Mouse (Mus musculus) cerebellum, postnatal 10 days (tissue): ENCODE data around the gene Elmo3.

Experiments used
- DNase-seq, 2 experiments: peaks; one replicate each; pipeline ENCODE4 v3.0.0; 2021; ENCODE audit warnings: mixed read lengths in 2 of 2

Elmo3 gene

DNA sequence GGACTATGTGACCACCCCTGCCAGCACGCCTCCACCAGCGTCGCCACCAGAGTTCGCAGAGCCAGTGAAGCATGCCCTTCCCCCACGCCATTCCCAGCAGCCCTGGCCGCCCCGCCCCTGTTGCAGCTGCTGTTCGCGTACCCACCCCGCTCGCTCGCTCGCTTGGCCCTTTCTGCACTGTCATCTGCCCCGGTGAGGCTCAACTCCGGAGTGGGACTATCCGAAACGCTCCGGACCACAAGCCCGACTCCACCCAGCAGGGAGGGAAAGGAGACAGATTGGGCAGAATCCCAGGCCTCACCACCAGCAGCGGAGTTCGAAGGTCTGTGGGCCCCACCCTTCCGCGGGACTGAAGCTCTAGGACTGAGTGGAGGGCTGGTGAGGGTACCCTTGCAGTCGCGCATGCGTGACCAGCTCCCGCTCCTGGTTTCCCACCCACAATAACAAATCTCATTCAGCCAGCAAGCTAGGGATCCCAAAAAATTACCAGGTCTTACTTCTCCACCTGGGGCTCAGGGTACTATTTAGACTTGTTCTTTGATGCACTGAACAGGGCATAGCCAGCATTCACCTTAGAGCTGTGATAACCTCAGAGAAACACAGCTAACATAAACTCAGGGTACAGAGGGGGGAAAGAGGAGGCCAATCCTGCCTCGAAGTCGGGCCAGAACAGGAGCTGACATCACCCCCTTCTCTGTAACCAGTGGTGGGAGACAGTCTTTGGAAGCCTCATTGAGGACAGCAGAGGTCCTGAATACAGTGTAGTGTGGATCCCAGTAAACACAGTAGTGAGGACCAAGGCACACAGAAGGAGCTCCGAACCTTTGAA, 28.9 kb upstream of the Elmo3 start:
- DNase-seq: peak; percentile 63 to 76

DNA sequence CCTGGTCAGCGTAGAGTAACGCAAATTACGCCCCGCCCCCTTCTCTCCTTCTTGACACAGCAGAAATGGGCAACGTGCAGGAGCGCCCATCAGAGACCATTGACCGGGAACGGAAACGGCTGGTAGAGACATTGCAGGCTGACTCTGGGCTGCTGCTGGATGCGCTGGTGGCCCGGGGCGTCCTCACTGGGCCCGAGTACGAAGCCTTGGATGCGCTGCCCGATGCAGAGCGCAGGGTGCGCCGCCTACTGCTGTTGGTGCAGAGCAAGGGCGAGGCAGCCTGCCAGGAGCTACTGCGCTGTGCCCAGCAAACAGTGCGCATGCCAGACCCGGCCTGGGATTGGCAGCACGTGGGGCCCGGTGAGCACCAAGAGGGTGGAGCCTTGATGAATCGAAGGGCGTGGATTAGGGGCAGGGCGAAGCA, 26.5 kb upstream of the Elmo3 start:
- DNase-seq: peak; percentile 93 to 95

DNA sequence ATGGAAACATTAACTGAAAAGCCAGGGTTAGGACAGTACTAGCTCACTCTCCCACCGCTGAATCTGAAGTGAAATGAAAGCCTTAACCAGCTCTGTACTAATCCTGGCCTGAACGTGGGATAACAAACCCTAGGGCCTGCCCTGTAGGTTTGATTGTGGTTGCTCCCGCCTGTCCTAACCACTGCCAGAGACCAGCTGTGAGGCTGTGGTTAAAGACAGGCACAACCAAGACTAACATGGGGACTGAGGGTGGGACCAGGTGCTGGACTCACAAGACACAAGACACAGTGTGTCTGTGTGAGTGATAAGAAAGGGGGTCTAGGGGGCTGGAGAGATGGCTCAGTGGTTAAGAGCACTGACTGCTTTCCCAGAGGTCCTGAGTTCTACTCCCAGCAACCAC, 24.8 kb upstream of the Elmo3 start:
- DNase-seq: no peak

DNA sequence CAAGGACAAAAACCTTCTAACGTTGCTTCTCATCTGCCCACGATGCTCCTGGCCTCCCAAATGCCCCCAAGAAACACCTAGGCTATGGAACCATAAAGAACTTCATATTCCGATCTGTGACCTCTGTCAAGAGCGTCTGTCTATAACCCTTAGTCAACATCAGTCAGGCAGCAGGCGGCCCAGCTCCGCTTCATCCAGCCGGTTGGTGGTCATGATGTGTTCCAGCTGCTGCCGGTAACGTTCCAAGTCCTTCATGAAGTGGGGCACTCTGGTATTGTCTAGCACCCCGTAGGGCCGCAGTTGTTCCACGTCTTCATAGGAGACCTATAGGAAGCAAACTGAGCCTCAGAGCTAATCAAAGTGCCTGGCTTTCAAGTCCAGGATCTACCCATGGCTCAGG, 23.6 kb upstream of the Elmo3 start:
- no peak for DNase-seq

DNA sequence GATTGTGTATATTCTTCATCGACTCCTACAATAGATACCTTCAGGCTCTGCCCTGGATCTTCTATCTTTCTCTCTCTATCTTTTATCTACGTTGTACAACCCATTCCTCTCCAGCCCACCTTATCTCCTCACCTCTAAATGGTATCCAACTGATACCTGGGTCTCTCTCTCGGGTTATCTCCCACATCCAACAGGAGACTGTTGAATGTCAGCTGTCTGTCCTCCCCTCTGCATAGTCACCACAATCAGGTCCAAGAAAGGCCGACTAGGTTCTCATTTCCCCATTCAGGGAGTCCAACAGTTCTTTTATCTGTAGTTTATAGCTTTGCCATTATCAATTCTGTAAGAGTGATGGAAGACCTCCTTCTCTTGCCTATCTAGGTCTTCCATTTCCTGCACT, 23.2 kb upstream of the Elmo3 start:
- DNase-seq: no peak

GRCm38 (mm10) chr8:105283074-105283473, 22.3 kb upstream of the Elmo3 start:
- peak; percentile 74 to 78 for DNase-seq

- DNase-seq: peak; percentile 49 to 56
Measured at GRCm38 (mm10) chr8:105285514-105285913, 19.9 kb upstream of the Elmo3 start.

- DNase-seq: peak in 1 of 2 experiments; percentile 13
Measured at GRCm38 (mm10) chr8:105286907-105287306, 18.5 kb upstream of the Elmo3 start.

- DNase-seq: peak in 1 of 2 experiments; percentile 10
Measured at GRCm38 (mm10) chr8:105288231-105288630, 17.2 kb upstream of the Elmo3 start.

DNA sequence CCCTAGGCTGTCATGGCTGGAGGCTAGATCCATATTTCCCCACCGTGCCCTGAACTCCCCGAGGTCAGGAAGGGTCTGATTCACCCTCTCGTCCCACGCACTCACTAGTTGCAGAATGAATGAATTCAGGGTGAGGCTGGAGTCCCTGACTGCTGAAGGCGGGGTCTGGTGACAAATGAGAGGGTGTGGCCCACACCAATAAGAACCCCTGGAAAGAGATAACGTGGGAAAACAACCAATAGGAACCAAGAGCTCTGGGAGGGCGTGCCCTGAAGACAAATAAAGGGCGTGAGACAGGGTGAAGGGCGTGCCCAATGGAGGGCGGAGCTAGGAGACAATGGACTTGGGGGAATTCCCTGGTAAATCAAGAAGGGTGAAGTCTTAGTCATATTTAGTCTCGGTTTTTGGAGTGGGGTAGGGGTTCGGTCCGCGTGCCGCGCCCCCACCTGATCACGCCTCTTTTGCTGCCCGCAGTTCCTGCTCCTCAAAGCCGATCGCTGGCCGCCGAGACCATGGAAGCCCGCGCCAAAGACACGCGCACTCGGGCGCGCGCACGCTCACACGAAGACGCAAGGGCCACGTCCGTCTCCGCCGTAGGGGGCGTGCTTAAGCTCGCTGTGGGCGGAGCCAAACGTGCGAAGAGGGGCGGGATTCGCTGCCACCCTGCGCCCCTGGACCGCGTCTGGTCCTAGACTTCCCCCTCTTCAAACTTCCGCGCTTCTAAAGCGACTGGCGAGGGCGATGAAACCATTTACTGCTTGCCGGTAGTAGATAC, 16.3 kb upstream of the Elmo3 start:
- DNase-seq: peak; percentile 99

- DNase-seq: peak; percentile 81
Measured at GRCm38 (mm10) chr8:105289805-105290460, 15.5 kb upstream of the Elmo3 start, which contains the start of gene 4931428F04Rik. Gene 4931428F04Rik (minus strand): TSS chr8:105289864.

DNA sequence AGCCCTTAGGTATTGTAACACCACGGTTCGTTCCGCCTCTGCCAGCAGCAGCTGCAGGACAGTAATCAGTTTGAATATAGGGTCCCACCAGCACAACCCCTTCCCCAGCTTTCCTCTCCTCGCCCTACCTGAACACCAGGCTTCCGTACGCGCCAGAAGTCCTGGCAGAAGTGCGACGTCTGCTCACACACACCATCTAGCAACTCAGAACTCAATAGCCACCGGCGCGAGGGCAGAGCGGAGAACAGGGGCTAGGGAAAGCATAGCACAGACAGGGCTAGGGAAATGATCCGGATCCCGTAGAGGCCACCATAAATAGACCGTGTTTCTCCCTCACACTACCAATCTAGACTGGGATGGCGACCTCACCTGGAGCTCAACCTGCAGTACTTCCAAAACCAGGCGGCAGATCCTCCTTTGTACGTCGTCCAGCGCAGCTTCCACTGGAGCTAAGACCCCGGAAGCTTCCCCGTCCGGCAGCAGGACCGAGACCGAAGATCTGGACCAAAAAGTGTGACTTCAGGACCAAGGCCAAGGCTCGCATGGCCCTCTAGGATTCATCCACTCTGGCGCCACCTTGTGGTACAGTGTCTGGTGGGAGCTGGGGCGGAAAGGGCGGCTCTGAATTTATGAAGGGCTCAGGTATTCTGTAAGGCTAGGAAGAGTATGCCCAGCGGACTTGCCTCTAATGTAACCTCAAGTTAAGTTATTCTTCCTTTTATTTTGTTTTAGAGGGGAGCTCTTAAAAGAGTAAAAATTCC, 14.7 kb upstream of the Elmo3 start:
- DNase-seq: peak; percentile 97 to 99

DNA sequence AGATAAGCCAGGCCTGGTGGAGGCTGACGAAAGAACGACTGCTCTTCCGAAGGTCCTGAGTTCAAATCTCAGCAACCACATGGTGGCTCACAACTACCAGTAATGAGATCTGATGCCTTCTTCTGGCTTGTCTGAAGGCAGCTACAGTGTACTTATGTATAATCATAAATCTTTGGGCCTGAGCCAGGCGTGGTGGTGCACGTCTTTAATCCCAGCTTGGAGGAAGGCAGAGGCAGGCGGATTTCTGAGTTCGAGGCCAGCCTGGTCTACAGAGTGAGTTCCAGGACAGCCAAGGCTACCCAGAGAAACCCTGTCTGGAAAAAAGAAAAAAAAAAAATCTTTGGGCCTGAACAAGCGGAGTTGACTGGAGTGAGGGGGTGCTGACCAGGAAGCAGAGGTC, 14.0 kb upstream of the Elmo3 start:
- peak in 1 of 2 experiments; percentile 34 for DNase-seq

DNA sequence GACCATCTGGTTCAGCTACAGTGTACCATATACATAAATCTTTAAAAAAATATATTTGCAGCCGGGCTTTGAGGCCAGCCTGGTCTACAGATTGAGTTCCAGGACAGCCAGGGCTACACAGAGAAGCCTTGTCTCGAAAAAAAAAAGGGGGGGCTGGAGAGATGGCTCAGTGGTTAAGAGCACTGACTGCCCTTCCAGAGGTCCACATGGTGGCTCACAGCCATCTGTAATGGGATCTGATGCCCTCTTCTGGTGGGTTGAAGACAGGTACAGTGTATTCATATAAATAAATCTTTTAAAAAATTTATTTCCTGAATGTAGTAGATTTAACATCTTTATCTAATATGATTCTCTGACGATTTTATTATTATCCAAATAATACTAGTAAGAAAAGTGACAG, 13.6 kb upstream of the Elmo3 start:
- peak in 1 of 2 experiments; percentile 44 for DNase-seq

DNA sequence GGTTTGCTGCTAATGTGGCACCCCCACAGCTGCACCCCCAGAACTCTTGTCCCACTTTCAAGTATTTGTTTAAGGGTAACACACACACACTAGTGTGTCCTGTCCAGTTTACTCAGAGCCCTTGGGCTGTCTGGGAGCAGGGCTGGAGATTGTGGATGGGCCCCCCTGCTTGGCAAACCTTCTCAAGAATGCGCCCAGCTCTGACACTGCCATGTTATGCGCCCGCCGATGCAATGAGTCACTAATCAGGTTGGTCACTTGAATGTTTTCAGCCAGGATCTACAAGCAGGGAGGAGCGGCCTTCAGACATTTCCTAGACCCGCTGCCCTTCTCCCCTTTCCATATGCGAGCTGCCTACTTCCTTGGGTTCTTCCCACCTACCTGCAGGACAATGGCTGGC, 12.9 kb upstream of the Elmo3 start:
- DNase-seq: peak in 1 of 2 experiments; percentile 22

DNA sequence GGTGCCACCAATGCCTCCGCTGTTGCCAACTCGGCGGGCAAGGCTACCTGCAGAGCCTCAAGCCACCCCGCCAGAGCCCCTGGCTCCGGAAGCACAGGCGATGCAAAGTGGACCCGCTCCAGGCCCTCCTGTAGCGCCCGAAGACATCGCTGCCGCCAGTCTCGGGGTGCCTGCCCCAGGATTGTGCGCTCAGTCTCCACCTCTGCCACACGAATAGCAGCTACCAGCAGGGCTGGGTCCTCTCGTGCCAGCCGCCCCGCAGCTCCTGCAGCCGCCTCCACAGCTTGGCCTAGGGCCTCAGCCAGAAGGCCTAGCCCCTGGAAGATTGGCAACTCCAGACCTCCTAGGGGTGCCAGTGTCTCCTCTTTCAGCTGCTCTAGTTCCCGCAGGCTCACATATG, 12.0 kb upstream of the Elmo3 start:
- DNase-seq: peak; percentile 84 to 94

GRCm38 (mm10) chr8:105294776-105295175, 10.6 kb upstream of the Elmo3 start:
- peak in 1 of 2 experiments; percentile 32 for DNase-seq

- DNase-seq: peak in 1 of 2 experiments; percentile 9
Measured at GRCm38 (mm10) chr8:105295256-105295655, 10.1 kb upstream of the Elmo3 start.

- DNase-seq: peak in 1 of 2 experiments; percentile 19
Measured at GRCm38 (mm10) chr8:105295895-105296573, 9.4 kb upstream of the Elmo3 start, which contains the start of gene Exoc3l. Gene Exoc3l (minus strand): TSS chr8:105296101.

DNA sequence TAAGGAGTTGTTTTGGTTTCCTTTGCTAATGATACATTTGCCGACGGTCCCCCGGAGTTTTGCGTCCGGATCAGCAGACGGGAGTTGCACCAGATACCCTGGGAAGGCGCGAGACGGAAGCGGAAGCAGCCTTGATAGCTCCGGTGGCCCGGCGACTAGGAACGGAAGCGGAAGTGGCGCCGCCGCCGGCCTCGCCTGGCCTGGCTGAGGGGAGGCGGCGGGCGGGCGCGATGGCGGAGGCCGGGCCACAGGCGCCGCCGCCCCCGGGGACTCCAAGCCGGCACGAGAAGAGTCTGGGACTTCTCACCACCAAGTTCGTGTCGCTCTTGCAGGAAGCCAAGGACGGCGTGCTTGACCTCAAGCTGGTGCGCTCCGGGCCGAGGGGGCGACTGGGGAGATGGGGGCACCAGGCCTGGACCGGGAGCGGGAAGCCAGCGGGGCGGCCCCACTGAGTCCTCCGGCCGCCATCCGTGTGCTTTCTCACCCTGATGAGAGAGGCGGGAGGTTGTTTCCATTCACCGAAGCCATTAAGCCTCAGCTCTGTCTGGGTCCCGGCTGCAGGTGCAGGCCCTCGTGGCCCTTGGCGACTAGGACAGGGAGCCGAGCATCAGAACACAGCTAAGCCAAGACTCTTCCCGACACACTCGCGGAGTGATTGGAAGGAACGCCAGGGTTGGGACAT, 7.7 kb upstream of the Elmo3 start, which contains the start of gene E2f4:
Gene E2f4, plus strand, starts transcription at position 153 of the 682 bp plus-strand sequence.
- peak; percentile 94 to 95 for DNase-seq
